Comparison of ENCODE assay signal across 8 mouse cellular contexts in genomic region chr14:55745180-55745860, GRCm38 (mm10). TPM values are rescaled to one million over a fixed set of nuclear protein-coding genes. Genes with fewer than 3 reads are reported as not detected.
A peak's percentile ranks its signal among the peaks of the same experiment; 100 is the strongest.
DNase-seq lines count a peak whose midpoint lies in the region; ATAC-seq and TF ChIP-seq lines count a peak whose summit lies in the region.

Gene Dhrs1 (minus strand): TSS chr14:55745690.
Gene Nop9 (plus strand): TSS chr14:55745693.

- 2% methylated on average over 48 of the region's 48 CpGs for WGBS in hindbrain, embryonic 10.5 days
- 1% methylated on average over 48 of the region's 48 CpGs for WGBS in lung, postnatal 0 days

- TF ChIP-seq EP300 in lung, postnatal 0 days (IDR thresholded peaks at IDR 0.05): no peak

- 0 out of 2 replicates have a peak, but pooled peaks have one; percentile 7 for TF ChIP-seq CTCF in lung, postnatal 0 days (IDR thresholded peaks at IDR 0.05)

- H3K4me2 ChIP-seq in lung, postnatal 0 days (replicated peaks; ENCODE audit: low read depth, low read length): peak within 1 kb of the TSS; percentile 84

- peaks cover 45% of the 10 kb centered on the region for H3K36me3 ChIP-seq in hindbrain, embryonic 10.5 days
- H3K36me3 ChIP-seq in lung, postnatal 0 days (ENCODE audit: insufficient read depth, low read length): peaks cover 26% of the 10 kb centered on the region

- H3K4me1 ChIP-seq in hindbrain, embryonic 10.5 days (replicated peaks): peaks cover 34% of the 10 kb centered on the region
- H3K4me1 ChIP-seq in lung, postnatal 0 days (ENCODE audit: insufficient read depth, low read depth, low read length): peaks cover 9% of the 10 kb centered on the region; the same call in 1 of the 2 replicates

- peak within 1 kb of the TSS; percentile 92 for H3K4me3 ChIP-seq in hindbrain, embryonic 10.5 days
- peak within 1 kb of the TSS; percentile 88 for H3K4me3 ChIP-seq in lung, postnatal 0 days (ENCODE audit: low read depth, low read length)

- no peaks in the 10 kb centered on the region for H3K9me3 ChIP-seq in hindbrain, embryonic 10.5 days
- no peaks in the 10 kb centered on the region for H3K9me3 ChIP-seq in lung, postnatal 0 days (ENCODE audit: low read length)

- peak; percentile 91 for DNase-seq in Muller cell, postnatal 12 days (ENCODE audit: inconsistent ontology term)
- peak; percentile 84 for DNase-seq in cerebellum, adult 9-11 months
- peak; percentile 71 to 88 for DNase-seq in frontal cortex, adult 2 months (ENCODE audit: extremely low spot score in 1 of 2, low spot score in 1 of 2)
- peak; percentile 93 for DNase-seq in hindbrain, embryonic 10.5 days (ENCODE audit: low spot score)
- DNase-seq in layer of hippocampus, postnatal 10 days (ENCODE audit: low spot score in 2 of 2): peak; percentile 84 to 87
- peak; percentile 94 for DNase-seq in lung, postnatal 0 days (ENCODE audit: low spot score)
- peak; percentile 89 for DNase-seq in ovary, postnatal 10 days (ENCODE audit: low spot score)
- DNase-seq in thymus, postnatal 0 days (ENCODE audit: low spot score): peak; percentile 85

- ATAC-seq in lung, postnatal 0 days: peak; percentile 95

- H3K27me3 ChIP-seq in hindbrain, embryonic 10.5 days (ENCODE audit: insufficient read depth, poor library complexity, severe bottlenecking): no peaks in the 10 kb centered on the region
- no peaks in the 10 kb centered on the region for H3K27me3 ChIP-seq in lung, postnatal 0 days (replicated peaks; ENCODE audit: insufficient read depth, low read length)

- peak within 1 kb of the TSS; percentile 86 for H3K27ac ChIP-seq in hindbrain, embryonic 10.5 days
- peak within 1 kb of the TSS; percentile 57 for H3K27ac ChIP-seq in lung, postnatal 0 days (ENCODE audit: low read length)

- H3K9ac ChIP-seq in lung, postnatal 0 days (replicated peaks; ENCODE audit: low read depth): peak within 1 kb of the TSS; percentile 66

RNA-seq across cellular contexts. Expression of gene Dhrs1, which starts in this region (rescaled TPM):
- 111 and 119 TPM in 2 replicates for polyA plus RNA-seq in frontal cortex, adult 2 months (2012; rRNA removed)
- 68.5 and 73.8 TPM in 2 replicates for polyA plus RNA-seq in hindbrain, embryonic 10.5 days (2016; fragmentation: Nextera tagmentation; extraction: Ambion mirVana)
- 100 to 1,000 TPM; 103 to 110 TPM for total RNA-seq in layer of hippocampus, postnatal 10 days (2021)
- 74.1 and 83.5 TPM in 2 replicates for polyA plus RNA-seq in lung, postnatal 0 days (2015; fragmentation: Nextera tagmentation; extraction: Ambion mirVana)
- polyA plus RNA-seq in thymus, postnatal 0 days (2015; fragmentation: Nextera tagmentation; extraction: Ambion mirVana): 63.6 and 65.8 TPM in 2 replicates

RNA-seq across cellular contexts. Expression of gene Nop9, which starts in this region (rescaled TPM):
- 8.9 and 9.0 TPM in 2 replicates for polyA plus RNA-seq in frontal cortex, adult 2 months (2012; rRNA removed)
- 53.3 and 56.5 TPM in 2 replicates for polyA plus RNA-seq in hindbrain, embryonic 10.5 days (2016; fragmentation: Nextera tagmentation; extraction: Ambion mirVana)
- total RNA-seq in layer of hippocampus, postnatal 10 days (2021): 10 to 100 TPM; 16.4 to 17.1 TPM
- polyA plus RNA-seq in lung, postnatal 0 days (2015; fragmentation: Nextera tagmentation; extraction: Ambion mirVana): 16.2 and 19.5 TPM in 2 replicates
- 37.8 and 47.2 TPM in 2 replicates for polyA plus RNA-seq in thymus, postnatal 0 days (2015; fragmentation: Nextera tagmentation; extraction: Ambion mirVana)

Comparison
In these comparisons a context has a peak if more than half of its experiments do, and no peak if none do; other contexts are left out.
1. Peak in every context shown above with its lines: DNase-seq, ATAC-seq, H3K4me3 ChIP-seq and H3K27ac ChIP-seq.